ENCODE assay signal across 8 mouse cellular contexts in genomic region chr11:121387750-121388553, GRCm38 (mm10). TPM values are rescaled to one million over a fixed set of nuclear protein-coding genes. Genes with fewer than 3 reads are reported as not detected.
A peak's percentile ranks its signal among the peaks of the same experiment; 100 is the strongest.
DNase-seq lines count a peak whose midpoint lies in the region; ATAC-seq and TF ChIP-seq lines count a peak whose summit lies in the region.

TSS of gene Rab40b (minus strand) at chr11:121388251.

- H3K9ac ChIP-seq in ES-E14 (ENCODE audit: insufficient read depth, low read depth, low read length, poor library complexity, severe bottlenecking) = peak within 1 kb of the TSS; percentile 37; the same call in 1 of the 2 replicates
- peak within 1 kb of the TSS; percentile 64 for H3K9ac ChIP-seq in forebrain, embryonic 15.5 days (replicated peaks)
- H3K9ac ChIP-seq in liver, postnatal 0 days (replicated peaks) = peak within 1 kb of the TSS; percentile 58

- peak; percentile 99 for ATAC-seq in forebrain, embryonic 15.5 days (replicated peaks)
- ATAC-seq in liver, postnatal 0 days = peak; percentile 96

- no peaks in the 10 kb centered on the region for H3K27me3 ChIP-seq in forebrain, embryonic 15.5 days
- peaks cover 9% of the 10 kb centered on the region; the same call in 1 of the 2 replicates for H3K27me3 ChIP-seq in liver, postnatal 0 days (ENCODE audit: insufficient read depth, low read length)

- peak; percentile 96 for DNase-seq in ES-E14 (ENCODE audit: low read depth, low spot score)
- peak; percentile 77 to 92 for DNase-seq in cerebellum, adult 18-20 months
- DNase-seq in heart, postnatal 14 days = peak; percentile 87 to 88
- DNase-seq in layer of hippocampus, adult 11-12 months (ENCODE audit: low spot score) = peak; percentile 97
- peak; percentile 90 for DNase-seq in liver, postnatal 0 days
- peak; percentile 56 to 59 for DNase-seq in thymus, adult 18-20 months

- H3K27ac ChIP-seq in ES-E14 (ENCODE audit: insufficient read depth, low read depth, low read length, poor library complexity, severe bottlenecking) = no peak within 1 kb of the TSS
- H3K27ac ChIP-seq in forebrain, embryonic 15.5 days (replicated peaks) = peak within 1 kb of the TSS; percentile 35
- no peak within 1 kb of the TSS for H3K27ac ChIP-seq in liver, postnatal 0 days (ENCODE audit: low read depth)
- H3K27ac ChIP-seq in olfactory bulb, adult 2 months (ENCODE audit: insufficient read depth, low read depth, low read length) = peak within 1 kb of the TSS; percentile 87

- peak; percentile 75 for TF ChIP-seq POLR2A in olfactory bulb, adult 2 months (IDR thresholded peaks at IDR 0.05; ENCODE audit: insufficient read depth, low read depth, low read length)

- in situ Hi-C loops in ES-E14 (cut with MboI; ENCODE audit: low sequenced_read_pairs in 2 of 2, unreplicated experiment in 2 of 2) = no loop called here

- TF ChIP-seq CTCF in liver, postnatal 0 days (IDR thresholded peaks at IDR 0.05; ENCODE audit: low read depth) = no peak
- TF ChIP-seq CTCF in olfactory bulb, adult 2 months (IDR thresholded peaks at IDR 0.05; ENCODE audit: insufficient read depth, low read depth, low read length) = no peak

- H3K36me3 ChIP-seq in ES-E14 (ENCODE audit: control insufficient read depth, insufficient read depth, low read length, poor library complexity, severe bottlenecking) = no peaks in the 10 kb centered on the region
- H3K36me3 ChIP-seq in forebrain, embryonic 15.5 days = no peaks in the 10 kb centered on the region
- no peaks in the 10 kb centered on the region for H3K36me3 ChIP-seq in liver, postnatal 0 days (replicated peaks; ENCODE audit: insufficient read depth, low read length)

- peak within 1 kb of the TSS; percentile 93 for H3K4me2 ChIP-seq in forebrain, embryonic 15.5 days (replicated peaks)
- peak within 1 kb of the TSS; percentile 98 for H3K4me2 ChIP-seq in liver, postnatal 0 days (ENCODE audit: low read depth, low read length)

- TF ChIP-seq EP300 in liver, postnatal 0 days (IDR thresholded peaks at IDR 0.05; ENCODE audit: low read depth) = peak; percentile 33; the same call in 1 of the 2 replicates

- peak within 1 kb of the TSS; percentile 59 to 91 for H3K4me3 ChIP-seq in ES-E14 (ENCODE audit: insufficient read depth in 1 of 2, low read depth in 1 of 2, low read length in 2 of 2, poor library complexity in 1 of 2, severe bottlenecking in 1 of 2)
- peak within 1 kb of the TSS; percentile 72 for H3K4me3 ChIP-seq in forebrain, embryonic 15.5 days
- H3K4me3 ChIP-seq in liver, postnatal 0 days (ENCODE audit: low read depth, low read length) = peak within 1 kb of the TSS; percentile 59
- H3K4me3 ChIP-seq in olfactory bulb, adult 2 months (ENCODE audit: insufficient read depth, low read depth, low read length) = peak within 1 kb of the TSS; percentile 73

- peaks cover 0 to 3% of the 10 kb centered on the region in 2 experiments; a peak in 1 of 4 replicates for H3K4me1 ChIP-seq in ES-E14 (ENCODE audit: control insufficient read depth in 2 of 2, insufficient read depth in 2 of 2, low read length in 2 of 2, poor library complexity in 1 of 2)
- peaks cover 13% of the 10 kb centered on the region for H3K4me1 ChIP-seq in forebrain, embryonic 15.5 days
- peaks cover 9% of the 10 kb centered on the region for H3K4me1 ChIP-seq in liver, postnatal 0 days (ENCODE audit: insufficient read depth)
- peaks cover 3% of the 10 kb centered on the region; the same call in 1 of the 2 replicates for H3K4me1 ChIP-seq in olfactory bulb, adult 2 months (ENCODE audit: control insufficient read depth, insufficient read depth, low read length)

- H3K9me3 ChIP-seq in ES-E14 (ENCODE audit: control insufficient read depth, insufficient read depth, low read depth, low read length) = no peaks in the 10 kb centered on the region
- no peaks in the 10 kb centered on the region for H3K9me3 ChIP-seq in forebrain, embryonic 15.5 days
- H3K9me3 ChIP-seq in liver, postnatal 0 days (ENCODE audit: low read length) = no peaks in the 10 kb centered on the region

- intact Hi-C loops in heart, postnatal 14 days (cut with DNase I) = loop anchor here (2.0 kb wide), 1 partner anchor 31 kb away; no protein-coding TSS in a partner anchor

- whole genome bisulfite sequencing in forebrain, embryonic 15.5 days = under 1% methylated on average over 61 of the region's 61 CpGs
- 2% methylated on average over 61 of the region's 61 CpGs for WGBS in liver, postnatal 0 days (ENCODE audit: insufficient replicate concordance)
- WGBS in olfactory bulb, adult 2 months = under 1% methylated on average over 61 of the region's 61 CpGs

TF ChIP-seq in ES-E14, 5 proteins besides CTCF, POLR2A, EP300 and RAD21:
- TF ChIP-seq CHD2 (IDR thresholded peaks at IDR 0.05; ENCODE audit: low read depth, low read length) (peak; percentile 57; the same call in 1 of the 2 replicates), HCFC1 (IDR thresholded peaks at IDR 0.05; ENCODE audit: borderline replicate concordance, insufficient read depth, low read length) (no peak)

RNA-seq across cellular contexts. Expression of gene Rab40b, which starts in this region (rescaled TPM):
- total RNA-seq in ES-E14 (2012; rRNA removed) = not detected in 2 replicates
- polyA plus RNA-seq in forebrain, embryonic 15.5 days (2015; fragmentation: Nextera tagmentation; extraction: Ambion mirVana) = 6.7 and 7.8 TPM in 2 replicates
- total RNA-seq in heart, postnatal 14 days (2021) = 1 to 10 TPM; 2.0 to 3.3 TPM
- polyA plus RNA-seq in liver, postnatal 0 days (2015; fragmentation: Nextera tagmentation; extraction: Ambion mirVana) = 0.58 and 0.60 TPM in 2 replicates
- not detected in 2 replicates for polyA plus RNA-seq in olfactory bulb, adult 2 months (2012; ENCODE audit: insufficient read depth, insufficient read length, low replicate concordance, missing spikeins)

Comparison
In these comparisons a context has a peak if more than half of its experiments do, and no peak if none do; other contexts are left out.
1. Peak in DNase-seq, H3K4me3 ChIP-seq and H3K9ac ChIP-seq in ES-E14; RNA of the gene not detected or under 1 TPM.
2. Peak in DNase-seq, ATAC-seq, H3K4me3 ChIP-seq, H3K9ac ChIP-seq and H3K4me2 ChIP-seq in liver, postnatal 0 days; RNA of the gene not detected or under 1 TPM.
3. H3K27ac ChIP-seq: peak in forebrain, embryonic 15.5 days (single experiment) and olfactory bulb, adult 2 months (single experiment); none in ES-E14 (single experiment) and liver, postnatal 0 days (single experiment).
4. Peak in every context shown above with its lines, with median percentiles within 50 percentile points of each other: DNase-seq, H3K4me3 ChIP-seq and H3K9ac ChIP-seq.